Mouse (Mus musculus): Measurements from ENCODE around the gene Trak1. TPM values are rescaled to one million over a fixed set of nuclear protein-coding genes. Genes with fewer than 3 reads are reported as not detected.

Trak1 gene
- 18.9 and 42.6 TPM in 2 replicates for total RNA-seq (2012; rRNA removed)

- Histone ChIP-seq H3K4me1 (ENCODE audit: control insufficient read depth in 2 of 2, insufficient read depth in 2 of 2, low read length in 2 of 2, poor library complexity in 1 of 2) (peaks cover 5 to 22% of the 10 kb centered on the region in 2 experiments; a peak in 3 of 4 replicates), H3K27ac (ENCODE audit: insufficient read depth, low read depth, low read length, poor library complexity, severe bottlenecking) (no peak within 1 kb of the TSS), H3K4me3 (ENCODE audit: insufficient read depth in 1 of 2, low read depth in 1 of 2, low read length in 2 of 2, poor library complexity in 1 of 2, severe bottlenecking in 1 of 2) (peak within 1 kb of the TSS; percentile 87 to 90), H3K36me3 (ENCODE audit: control insufficient read depth, insufficient read depth, low read length, poor library complexity, severe bottlenecking) (no peaks in the 10 kb centered on the region), H3K9me3 (ENCODE audit: control insufficient read depth, insufficient read depth, low read depth, low read length) (no peaks in the 10 kb centered on the region), H3K9ac (ENCODE audit: insufficient read depth, low read depth, low read length, poor library complexity, severe bottlenecking) (peak within 1 kb of the TSS; percentile 86)
- TF ChIP-seq HCFC1 (IDR thresholded peaks at IDR 0.05; ENCODE audit: borderline replicate concordance, insufficient read depth, low read length) (no peak), ZNF384 (IDR thresholded peaks at IDR 0.05; ENCODE audit: low read depth, low read length) (no peak), ZC3H11A (IDR thresholded peaks at IDR 0.05; ENCODE audit: borderline replicate concordance, low read depth, low read length) (no peak), MAFK (IDR thresholded peaks at IDR 0.05; ENCODE audit: insufficient read depth, low read depth, low read length) (no peak), CHD2 (IDR thresholded peaks at IDR 0.05; ENCODE audit: low read depth, low read length) (no peak)
- DNase-seq (ENCODE audit: low read depth, low spot score) = no peak
- in situ Hi-C loops (cut with MboI; ENCODE audit: low sequenced_read_pairs in 2 of 2, unreplicated experiment in 2 of 2) = no loop called here
Observed at GRCm38 (mm10) chr9:121297171-121298064, at the start of gene Trak1. Gene Trak1 (plus strand): TSS chr9:121297502.

- TF ChIP-seq MAFK (IDR thresholded peaks at IDR 0.05; ENCODE audit: insufficient read depth, low read depth, low read length) (no peak), ZNF384 (IDR thresholded peaks at IDR 0.05; ENCODE audit: low read depth, low read length) (peak; percentile 98), ZC3H11A (IDR thresholded peaks at IDR 0.05; ENCODE audit: borderline replicate concordance, low read depth, low read length) (peak; percentile 91), CHD2 (IDR thresholded peaks at IDR 0.05; ENCODE audit: low read depth, low read length) (no peak), HCFC1 (IDR thresholded peaks at IDR 0.05; ENCODE audit: borderline replicate concordance, insufficient read depth, low read length) (no peak)
- Histone ChIP-seq H3K4me1 (ENCODE audit: control insufficient read depth in 2 of 2, insufficient read depth in 2 of 2, low read length in 2 of 2, poor library complexity in 1 of 2) (no peaks in the 10 kb centered on the region), H3K4me3 (ENCODE audit: insufficient read depth in 1 of 2, low read depth in 1 of 2, low read length in 2 of 2, poor library complexity in 1 of 2, severe bottlenecking in 1 of 2) (no peak overlapping the region), H3K9ac (ENCODE audit: insufficient read depth, low read depth, low read length, poor library complexity, severe bottlenecking) (no peak overlapping the region), H3K36me3 (ENCODE audit: control insufficient read depth, insufficient read depth, low read length, poor library complexity, severe bottlenecking) (no peaks in the 10 kb centered on the region), H3K27ac (ENCODE audit: insufficient read depth, low read depth, low read length, poor library complexity, severe bottlenecking) (no peak overlapping the region), H3K9me3 (ENCODE audit: control insufficient read depth, insufficient read depth, low read depth, low read length) (no peaks in the 10 kb centered on the region)
- in situ Hi-C loops (cut with MboI; ENCODE audit: low sequenced_read_pairs in 2 of 2, unreplicated experiment in 2 of 2) = loop anchor here in 1 of 2 experiments (10.0 kb wide), 1 partner anchor 227 kb away; no protein-coding TSS in a partner anchor
- DNase-seq (ENCODE audit: low read depth, low spot score) = peak; percentile 80
Observed at GRCm38 (mm10) chr9:121247956-121248775, 49.1 kb upstream of the Trak1 start.

- H3K27ac ChIP-seq (ENCODE audit: insufficient read depth, low read depth, low read length, poor library complexity, severe bottlenecking) = no peak overlapping the region
- DNase-seq (ENCODE audit: low read depth, low spot score) = no peak
- no peak for TF ChIP-seq ZNF384 (IDR thresholded peaks at IDR 0.05; ENCODE audit: low read depth, low read length)
- TF ChIP-seq CHD2 (IDR thresholded peaks at IDR 0.05; ENCODE audit: low read depth, low read length) = no peak
- no peak for TF ChIP-seq HCFC1 (IDR thresholded peaks at IDR 0.05; ENCODE audit: borderline replicate concordance, insufficient read depth, low read length)
- TF ChIP-seq ZC3H11A (IDR thresholded peaks at IDR 0.05; ENCODE audit: borderline replicate concordance, low read depth, low read length) = no peak
- TF ChIP-seq MAFK (IDR thresholded peaks at IDR 0.05; ENCODE audit: insufficient read depth, low read depth, low read length) = no peak
- H3K9ac ChIP-seq (ENCODE audit: insufficient read depth, low read depth, low read length, poor library complexity, severe bottlenecking) = no peak overlapping the region; the same call in 1 of the 2 replicates
- H3K4me3 ChIP-seq (ENCODE audit: insufficient read depth in 1 of 2, low read depth in 1 of 2, low read length in 2 of 2, poor library complexity in 1 of 2, severe bottlenecking in 1 of 2) = no peak overlapping the region
- no peaks in the 10 kb centered on the region for H3K4me1 ChIP-seq (ENCODE audit: control insufficient read depth in 2 of 2, insufficient read depth in 2 of 2, low read length in 2 of 2, poor library complexity in 1 of 2)
- H3K9me3 ChIP-seq (ENCODE audit: control insufficient read depth, insufficient read depth, low read depth, low read length) = no peaks in the 10 kb centered on the region
- no peaks in the 10 kb centered on the region for H3K36me3 ChIP-seq (ENCODE audit: control insufficient read depth, insufficient read depth, low read length, poor library complexity, severe bottlenecking)
- in situ Hi-C loops (cut with MboI; ENCODE audit: low sequenced_read_pairs in 2 of 2, unreplicated experiment in 2 of 2) = loop anchor here in 1 of 2 experiments (10.0 kb wide), 2 partner anchors 125 to 225 kb away; no protein-coding TSS in a partner anchor
Observed at GRCm38 (mm10) chr9:121249805-121250204, 47.5 kb upstream of the Trak1 start.

- H3K36me3 ChIP-seq (ENCODE audit: control insufficient read depth, insufficient read depth, low read length, poor library complexity, severe bottlenecking) = no peaks in the 10 kb centered on the region
- H3K4me1 ChIP-seq (ENCODE audit: control insufficient read depth in 2 of 2, insufficient read depth in 2 of 2, low read length in 2 of 2, poor library complexity in 1 of 2) = no peaks in the 10 kb centered on the region
- H3K9ac ChIP-seq (ENCODE audit: insufficient read depth, low read depth, low read length, poor library complexity, severe bottlenecking) = no peak overlapping the region
- H3K9me3 ChIP-seq (ENCODE audit: control insufficient read depth, insufficient read depth, low read depth, low read length) = no peaks in the 10 kb centered on the region
- no peak overlapping the region for H3K4me3 ChIP-seq (ENCODE audit: insufficient read depth in 1 of 2, low read depth in 1 of 2, low read length in 2 of 2, poor library complexity in 1 of 2, severe bottlenecking in 1 of 2)
- no peak for TF ChIP-seq ZNF384 (IDR thresholded peaks at IDR 0.05; ENCODE audit: low read depth, low read length)
- TF ChIP-seq HCFC1 (IDR thresholded peaks at IDR 0.05; ENCODE audit: borderline replicate concordance, insufficient read depth, low read length) = no peak
- TF ChIP-seq CHD2 (IDR thresholded peaks at IDR 0.05; ENCODE audit: low read depth, low read length) = no peak
- no peak for TF ChIP-seq MAFK (IDR thresholded peaks at IDR 0.05; ENCODE audit: insufficient read depth, low read depth, low read length)
- no peak for TF ChIP-seq ZC3H11A (IDR thresholded peaks at IDR 0.05; ENCODE audit: borderline replicate concordance, low read depth, low read length)
- in situ Hi-C loops (cut with MboI; ENCODE audit: low sequenced_read_pairs in 2 of 2, unreplicated experiment in 2 of 2) = loop anchor here in 1 of 2 experiments (10.0 kb wide), 1 partner anchor 124 kb away; no protein-coding TSS in a partner anchor
- DNase-seq (ENCODE audit: low read depth, low spot score) = no peak
- H3K27ac ChIP-seq (ENCODE audit: insufficient read depth, low read depth, low read length, poor library complexity, severe bottlenecking) = no peak overlapping the region
Observed at GRCm38 (mm10) chr9:121250854-121251253, 46.4 kb upstream of the Trak1 start.

Measured in ES-E14 (cell line).